Mouse (Mus musculus): ENCODE results near the gene Ikbip.
A peak's percentile ranks its signal among the peaks of the same experiment; 100 is the strongest.

Ikbip gene

DNA sequence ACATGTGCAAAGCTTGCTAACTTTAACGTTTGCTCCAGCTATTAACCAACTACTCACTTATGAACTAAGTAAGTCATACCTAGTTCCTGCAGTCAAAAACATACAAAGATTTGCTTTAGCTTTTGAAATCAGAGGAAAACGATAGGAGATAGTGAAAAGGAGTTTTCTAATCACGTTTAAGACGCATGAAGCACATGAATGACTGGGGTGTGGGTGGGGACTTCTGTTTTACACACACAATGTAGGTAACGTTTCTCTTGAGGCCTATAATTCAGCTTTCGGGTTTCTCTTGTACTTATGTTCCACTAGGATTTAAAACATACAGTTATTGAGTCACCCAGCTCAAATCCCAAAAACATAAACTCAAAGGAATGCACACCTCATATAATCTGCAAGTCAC lies 39.9 kb downstream of the Ikbip start:
- no peak for DNase-seq (ENCODE audit: low spot score)

DNA sequence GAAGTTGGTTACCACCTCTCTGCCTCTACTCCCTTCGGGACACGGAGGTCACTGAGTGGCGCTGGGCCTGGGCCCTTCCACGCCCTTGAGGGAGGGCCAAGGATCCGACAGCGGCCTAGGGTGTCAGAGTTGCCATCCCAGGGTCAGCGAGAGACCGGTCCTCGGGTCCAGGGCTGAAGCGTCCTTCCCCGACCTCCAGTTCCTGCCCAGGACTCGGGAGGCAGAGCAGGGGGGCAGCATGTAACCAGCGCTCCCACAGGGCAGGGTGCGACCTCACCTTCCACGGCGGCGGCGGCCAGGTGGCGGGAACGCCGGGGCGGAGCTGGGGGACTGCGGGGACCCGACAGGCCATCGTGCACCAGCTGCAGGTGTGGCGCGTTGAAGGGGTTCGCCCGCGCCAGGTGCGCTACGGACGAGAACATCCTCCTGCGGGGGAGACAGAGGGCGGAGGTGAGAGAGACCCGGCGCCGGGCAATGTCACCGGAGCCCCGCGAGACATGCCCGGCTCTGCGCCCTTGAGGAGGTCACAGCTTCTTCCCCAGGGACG lies 40.6 kb downstream of the Ikbip start:
- DNase-seq (ENCODE audit: low spot score): no peak

DNA sequence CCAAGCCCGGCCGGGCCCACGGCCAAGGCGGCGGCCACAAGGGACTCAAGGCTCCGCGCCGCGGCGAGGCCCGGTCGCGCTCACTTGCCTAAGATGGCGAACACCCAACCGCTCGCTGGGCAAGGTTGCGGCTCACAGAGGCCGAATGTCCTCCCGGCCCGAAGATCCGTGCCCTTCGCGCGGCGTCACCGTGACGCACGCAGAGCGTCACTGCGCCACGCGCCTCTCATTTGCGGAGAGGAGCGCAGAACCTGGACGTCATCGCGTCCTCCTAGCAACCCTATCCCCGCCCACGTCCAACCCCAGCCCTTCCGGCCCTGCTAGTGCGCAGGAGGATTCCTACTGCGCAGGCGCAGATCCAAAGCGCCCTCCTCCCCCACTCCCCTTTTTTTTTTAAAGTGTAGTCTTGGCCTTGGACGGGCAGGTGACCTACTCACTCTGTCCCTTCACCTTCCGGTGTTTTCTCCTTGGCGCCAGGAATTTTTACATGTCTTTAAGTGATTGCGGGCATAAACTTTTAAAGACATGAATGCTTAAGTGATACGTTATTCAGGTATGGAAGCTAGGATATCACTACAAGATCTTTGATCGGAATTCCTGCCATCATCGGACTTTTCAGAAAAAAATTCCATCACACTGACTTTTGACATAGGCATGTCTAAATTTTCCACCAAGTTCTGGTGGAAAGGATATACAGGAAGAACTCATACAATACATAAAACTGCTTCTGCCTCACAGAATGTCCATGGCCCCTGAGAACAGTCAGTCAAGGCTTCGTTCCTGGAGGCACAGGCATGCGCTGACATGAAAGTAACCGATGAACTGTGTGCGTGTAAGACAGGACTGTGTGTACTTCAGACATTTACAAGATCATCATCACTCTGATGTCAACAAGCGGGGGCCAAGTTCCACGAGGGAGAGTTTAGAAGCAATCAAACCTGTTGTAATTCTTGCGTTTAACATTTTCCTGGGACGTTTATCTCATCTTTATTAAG lies 41.4 kb downstream of the Ikbip start, which contains the start of gene Slc25a3:
TSS of gene Slc25a3 (minus strand) at position 232 of the 995 bp plus-strand sequence.
- peak; percentile 97 for DNase-seq (ENCODE audit: low spot score)

DNA sequence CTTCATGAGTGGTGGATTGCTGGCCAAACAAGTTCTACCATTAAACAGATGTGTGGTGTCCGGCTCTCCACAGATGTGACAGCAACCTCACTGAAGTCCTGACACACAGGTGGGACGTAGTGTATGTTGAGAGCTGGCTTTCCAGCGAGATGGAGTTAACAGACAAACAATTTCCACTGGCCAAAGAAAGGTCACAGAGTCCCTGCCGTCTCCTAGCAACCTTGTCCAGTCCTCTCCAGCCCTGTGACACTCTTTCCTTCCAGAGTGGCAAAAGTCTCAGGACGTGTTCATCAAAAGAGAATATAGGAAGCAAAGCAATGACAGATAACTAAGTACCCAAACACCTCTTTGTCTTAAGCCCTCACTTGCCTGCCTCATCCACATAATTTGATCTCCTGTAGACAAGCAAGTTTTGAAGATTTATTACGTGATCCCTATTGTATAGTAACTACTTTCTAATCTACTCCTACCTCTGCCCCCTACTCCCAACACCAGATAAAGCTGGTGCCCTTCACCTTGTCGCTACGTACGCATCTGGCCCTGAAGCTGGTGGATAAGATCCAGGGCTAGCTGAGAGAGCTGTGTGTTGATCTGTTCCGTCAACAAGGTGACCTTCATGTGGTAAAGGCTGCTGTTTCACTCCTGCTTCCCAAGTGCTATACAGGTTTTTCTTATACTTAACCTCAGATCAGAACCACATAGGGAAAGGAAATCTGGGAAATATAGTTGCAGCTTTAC lies 44.0 kb downstream of the Ikbip start:
- DNase-seq (ENCODE audit: low spot score): no peak

DNA sequence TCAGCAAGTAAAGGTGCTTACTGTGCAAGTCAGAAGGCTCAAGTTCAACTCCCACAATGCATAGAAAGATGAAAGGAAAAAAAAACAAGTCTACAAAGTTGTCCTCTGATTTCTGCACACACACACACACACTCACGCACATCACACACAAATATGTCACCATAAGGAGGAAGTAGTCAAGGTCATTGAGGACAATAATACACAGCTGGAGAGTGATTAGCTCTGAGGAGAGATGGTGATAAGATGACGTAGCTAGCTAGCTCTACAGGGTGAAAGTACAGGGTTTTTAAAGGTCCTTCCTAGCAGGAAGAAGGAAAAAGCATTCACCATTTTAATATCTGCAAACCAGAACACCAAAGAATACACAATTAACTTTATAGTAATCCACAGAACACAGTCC lies 44.7 kb downstream of the Ikbip start:
- no peak for DNase-seq (ENCODE audit: low spot score)

DNA sequence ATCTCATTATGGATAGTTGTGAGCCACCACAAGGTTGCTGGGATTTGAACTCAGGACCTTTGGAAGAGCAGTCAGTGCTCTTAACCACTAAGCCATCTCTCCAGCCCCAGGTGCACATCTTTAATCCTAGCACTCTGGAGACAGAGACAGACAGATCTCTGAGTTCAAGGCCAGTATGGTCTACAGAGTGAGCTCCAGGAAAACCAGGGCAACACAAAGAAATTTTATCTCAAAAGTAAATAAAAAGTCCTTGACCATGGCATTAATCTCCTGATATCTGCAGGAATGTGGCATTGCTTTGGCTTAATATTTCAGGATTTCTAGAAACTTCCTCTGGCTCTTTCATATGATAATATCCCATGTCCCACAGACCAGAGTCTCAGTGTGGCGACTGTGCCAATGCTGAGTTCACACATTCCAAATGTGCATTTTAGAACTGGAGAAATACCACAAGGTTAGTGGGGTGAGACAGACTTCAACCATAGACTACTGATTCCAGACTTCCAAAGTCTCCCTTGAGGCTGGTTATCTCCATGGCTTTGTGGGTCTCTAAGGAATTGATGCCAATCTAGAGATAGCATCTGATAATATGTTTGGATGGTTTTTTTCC lies 45.9 kb downstream of the Ikbip start:
- no peak for DNase-seq (ENCODE audit: low spot score)

DNA sequence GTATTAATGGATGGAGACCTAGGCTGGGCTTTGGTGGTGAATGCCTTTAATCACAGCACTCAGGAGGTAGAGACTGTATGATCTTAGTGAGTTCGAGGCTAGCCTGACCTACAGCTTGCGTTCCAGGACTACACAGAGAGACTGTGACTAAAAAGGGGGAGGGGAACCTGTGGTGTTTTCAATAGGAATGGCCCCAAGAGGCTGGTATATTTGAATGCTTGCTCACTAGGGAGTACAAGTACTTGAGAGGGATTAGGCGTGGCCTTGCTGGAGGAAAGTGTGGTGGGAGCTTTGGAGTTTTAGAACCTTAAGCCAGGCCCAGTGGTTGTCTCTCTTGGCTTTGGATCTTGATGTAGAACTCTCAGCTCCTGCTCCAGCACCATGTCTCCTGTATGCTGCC lies 48.1 kb downstream of the Ikbip start:
- DNase-seq (ENCODE audit: low spot score): no peak

DNA sequence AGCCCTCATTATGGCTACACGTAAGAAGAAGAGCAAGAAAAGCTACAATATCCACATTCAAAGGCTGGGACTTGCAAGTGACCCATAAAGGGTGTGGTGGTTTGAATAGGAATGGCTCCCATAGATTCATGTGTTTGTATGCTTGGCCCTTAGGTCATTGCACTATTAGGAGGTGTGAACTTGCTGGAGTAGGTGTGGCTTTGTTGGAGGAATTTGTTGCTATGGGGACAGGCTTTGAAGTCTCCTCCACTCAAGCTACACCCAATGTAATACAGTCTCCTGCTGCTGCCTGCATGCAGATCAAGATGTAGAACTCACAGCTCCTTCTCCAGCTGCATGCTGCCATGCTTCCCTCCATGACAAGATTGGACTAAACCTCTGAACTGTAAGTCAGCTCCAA lies 48.8 kb downstream of the Ikbip start:
- no peak for DNase-seq (ENCODE audit: low spot score)

DNA sequence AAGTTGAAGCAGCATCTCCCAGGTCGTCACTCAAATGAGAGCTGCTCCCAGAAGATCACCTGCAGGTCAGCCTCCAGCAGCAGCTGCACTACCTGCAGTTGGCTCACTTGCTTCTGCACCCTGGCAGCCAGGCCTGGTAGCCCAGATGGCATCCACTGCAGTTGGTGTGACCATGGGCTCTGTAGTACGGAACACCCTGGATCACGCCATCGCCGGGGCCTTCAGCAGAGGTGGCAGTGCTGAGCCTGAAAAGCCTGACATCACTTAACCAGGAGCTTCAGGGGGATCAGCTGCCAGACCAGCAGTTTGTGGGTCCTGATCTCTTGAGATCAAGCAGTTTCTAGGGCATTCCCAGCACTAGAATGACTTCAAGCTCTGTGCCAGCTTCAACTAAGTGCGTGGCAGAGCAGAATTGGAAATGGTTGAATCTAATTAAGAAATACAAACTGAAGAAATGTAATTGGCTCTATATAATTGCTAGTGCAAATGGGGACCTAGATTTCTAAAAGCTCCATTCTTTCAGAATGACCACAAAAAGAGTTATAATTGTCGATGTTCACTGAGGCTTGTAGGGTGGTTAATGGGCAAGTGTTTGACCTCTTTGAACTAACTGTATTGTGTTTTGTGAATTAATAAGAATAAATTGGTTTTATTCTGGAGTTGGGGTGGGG lies 52.7 kb downstream of the Ikbip start:
- no peak for DNase-seq (ENCODE audit: low spot score)

DNA sequence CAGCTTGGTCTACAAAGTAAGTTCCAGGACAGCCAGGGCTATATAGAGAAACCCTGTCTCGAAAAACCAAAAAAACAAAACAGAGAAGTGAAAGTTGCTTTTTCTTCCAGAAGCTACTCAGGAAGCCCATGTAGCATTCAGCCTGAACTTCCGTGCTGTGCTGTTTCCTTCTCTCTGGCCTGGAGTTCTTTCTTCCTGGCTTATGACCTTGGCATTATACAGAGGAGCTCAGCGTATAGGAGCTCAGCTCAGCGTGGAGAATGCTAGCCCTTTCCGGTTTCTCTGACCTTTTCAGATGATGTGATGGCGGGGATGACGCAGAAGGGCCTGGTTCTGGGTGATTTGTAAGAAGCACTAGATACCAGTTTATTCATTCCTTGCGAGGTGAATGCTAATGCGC lies 54.7 kb downstream of the Ikbip start:
- DNase-seq (ENCODE audit: low spot score): no peak

DNA sequence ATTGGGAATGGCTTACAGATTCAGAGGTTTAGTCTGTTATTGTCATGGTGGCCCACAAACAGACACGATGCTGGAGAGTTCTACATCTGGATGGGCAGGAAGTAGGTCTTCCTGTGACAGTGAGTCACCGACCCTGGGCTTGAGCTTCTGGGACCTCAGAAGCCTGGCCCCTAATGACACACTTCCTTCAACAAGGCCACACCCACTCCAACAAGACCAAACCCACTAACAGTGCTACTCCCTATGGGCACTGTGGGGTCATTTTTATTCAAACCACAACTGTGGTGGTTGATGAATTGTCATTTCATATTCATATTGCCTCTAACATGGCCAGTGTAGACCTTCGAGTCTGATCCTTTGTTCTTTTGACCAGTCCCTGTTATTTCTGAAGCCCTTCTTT lies 55.6 kb downstream of the Ikbip start:
- DNase-seq (ENCODE audit: low spot score): no peak

DNA sequence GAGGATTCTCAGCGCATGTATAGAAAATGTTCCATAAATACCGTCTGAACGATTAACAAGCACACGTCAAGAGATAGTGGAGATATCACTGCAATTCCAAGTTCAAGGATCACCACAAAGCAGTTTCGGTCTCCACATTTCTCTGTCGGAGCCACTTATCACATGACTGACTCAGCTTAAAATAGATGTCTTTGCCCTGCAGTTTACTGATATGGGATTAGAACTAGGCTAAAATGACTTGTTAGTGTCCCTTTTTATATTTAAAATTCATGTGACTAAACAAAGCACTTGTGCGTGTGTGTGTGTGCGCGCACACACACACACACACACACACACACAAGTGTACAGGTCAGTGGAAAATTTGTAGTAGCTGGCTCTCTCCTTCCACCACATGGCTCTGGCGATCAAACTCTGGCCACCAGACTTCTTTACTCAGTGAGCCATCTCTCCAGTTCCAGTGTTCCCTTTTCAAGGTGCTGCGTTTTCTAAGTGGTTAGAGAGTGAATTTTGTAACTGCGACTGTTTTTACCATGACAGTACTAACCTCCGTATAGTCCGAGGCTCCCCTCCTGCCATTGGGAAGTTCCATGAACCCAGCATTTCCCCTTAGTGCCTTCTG lies 56.5 kb downstream of the Ikbip start:
- no peak for DNase-seq (ENCODE audit: low spot score)

DNA sequence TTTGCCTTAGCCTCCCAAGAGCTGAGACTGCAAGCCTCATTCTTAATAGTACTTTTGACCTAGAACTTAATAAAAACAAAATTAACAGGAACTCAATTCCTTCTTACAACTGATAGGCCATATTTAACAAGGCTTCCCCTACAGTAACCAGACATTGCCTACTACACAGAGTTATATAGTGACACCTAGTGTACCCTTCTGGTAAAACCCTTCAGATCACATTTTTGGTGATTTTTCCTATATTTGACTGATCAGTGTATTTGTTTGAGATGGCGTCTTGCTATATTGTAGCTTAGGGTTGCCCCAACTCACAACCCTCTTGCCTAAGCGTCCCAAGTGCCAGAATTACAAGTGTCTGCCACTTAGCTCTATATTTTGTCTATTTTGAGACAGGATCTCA lies 58.8 kb downstream of the Ikbip start:
- DNase-seq (ENCODE audit: low spot score): peak; percentile 65

DNA sequence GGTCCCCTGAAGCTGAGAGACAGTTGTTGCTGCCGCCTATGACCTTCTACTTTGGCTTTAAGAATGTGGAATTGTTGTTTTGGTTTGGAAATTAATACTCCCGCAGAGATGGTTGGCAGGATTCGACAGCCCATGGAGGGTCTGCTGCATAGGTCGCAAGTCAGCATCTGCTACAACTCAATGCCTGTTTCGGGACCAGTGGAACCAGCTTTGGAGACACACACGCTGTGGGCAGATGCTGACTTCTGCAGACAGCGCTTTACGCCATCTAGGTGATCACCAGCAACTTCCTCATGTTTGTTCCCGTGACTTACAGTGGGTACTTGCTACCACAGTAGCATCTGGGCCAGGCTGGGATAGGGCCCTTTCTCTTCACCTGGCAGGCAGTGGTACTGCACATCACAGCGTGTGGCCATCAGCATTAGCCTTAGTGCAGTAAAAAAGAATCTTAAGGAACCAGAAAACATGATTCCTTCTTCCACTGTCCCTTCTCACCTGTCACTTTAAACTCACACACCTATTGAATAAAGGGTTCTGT lies 60.0 kb downstream of the Ikbip start:
- no peak for DNase-seq (ENCODE audit: low spot score)

DNA sequence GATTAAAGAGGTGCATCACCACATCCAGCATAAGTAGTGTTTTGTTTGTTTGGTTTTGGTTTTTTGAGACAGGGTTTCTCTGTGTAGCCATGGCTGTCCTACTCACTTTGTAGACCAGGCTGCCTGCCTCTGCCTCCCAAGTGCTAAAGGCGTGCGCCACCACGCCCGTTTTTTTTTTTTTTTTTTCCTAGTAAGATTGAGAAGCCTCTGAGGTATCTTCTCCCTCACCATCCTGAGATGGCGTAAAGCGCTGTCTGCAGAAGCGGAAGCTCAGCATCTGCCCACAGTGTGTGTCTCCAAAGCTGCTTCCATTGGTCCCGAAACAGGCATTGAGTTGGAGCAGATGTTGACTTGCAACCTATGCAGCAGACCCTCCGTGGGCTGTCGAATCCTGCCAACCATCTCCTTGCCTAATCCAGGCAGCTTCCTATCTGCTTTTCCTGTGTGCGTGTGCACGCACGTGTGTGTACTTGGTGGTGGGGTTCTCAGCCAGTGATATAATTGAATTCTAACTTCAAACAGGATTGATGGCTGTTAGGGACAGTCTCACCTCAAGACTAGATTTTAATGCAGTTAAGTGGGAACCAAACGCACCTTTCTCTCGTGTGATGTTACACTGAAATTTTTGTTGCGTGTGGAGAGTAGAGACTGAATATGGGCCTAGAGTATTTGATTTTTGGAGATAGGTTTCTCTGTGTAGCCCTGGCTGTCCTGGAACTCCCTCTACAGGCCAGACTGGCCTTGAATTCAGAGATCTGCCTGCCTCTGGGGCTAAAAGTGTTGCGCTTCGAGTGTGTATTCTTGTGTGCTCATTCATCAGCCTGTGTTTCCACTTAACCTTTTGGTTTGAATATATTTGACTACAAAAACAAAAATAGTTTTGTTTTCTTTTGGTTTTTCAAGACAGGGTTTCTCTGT lies 60.8 kb downstream of the Ikbip start:
- no peak for DNase-seq (ENCODE audit: low spot score)

DNA sequence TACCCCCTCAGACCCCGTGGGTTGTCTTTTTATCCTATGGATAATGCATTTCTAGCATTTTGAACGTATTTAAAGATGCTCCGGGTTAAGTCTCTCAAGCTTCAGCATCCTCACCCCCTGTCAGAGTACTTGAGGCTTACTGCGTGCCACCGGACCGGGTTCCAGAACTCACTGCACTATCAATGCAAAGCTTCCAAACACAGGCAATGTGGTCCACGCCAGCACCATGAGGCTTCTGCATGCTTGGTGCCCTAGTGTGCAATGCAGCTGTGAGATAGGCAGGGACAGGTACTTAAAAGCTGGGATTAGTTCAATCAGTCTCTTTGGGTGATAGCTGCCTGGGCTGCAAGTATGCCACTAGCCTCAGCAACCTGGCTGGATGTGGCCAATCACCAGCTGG lies 62.7 kb downstream of the Ikbip start:
- no peak for DNase-seq (ENCODE audit: low spot score)
